Mouse (Mus musculus): ENCODE measurements around the gene Slc31a1. TPM values are rescaled to one million over a fixed set of nuclear protein-coding genes. Genes with fewer than 3 reads are reported as not detected.

Slc31a1 gene
- 18.9 and 20.6 TPM in 2 replicates for total RNA-seq (2012; rRNA removed)
- 10 to 100 TPM; 37.5 to 46.5 TPM for polyA plus RNA-seq (2012; ENCODE audit: insufficient read depth in 1 of 2, insufficient read length in 2 of 2, low read depth in 1 of 2, low replicate concordance in 2 of 2, missing spikeins in 1 of 2)

GRCm38 (mm10) chr4:62360088-62360804 is at the start of gene Slc31a1, which contains the start of gene Fkbp15:
Gene Slc31a1, plus strand, starts transcription at chr4:62360727.
Gene Fkbp15, minus strand, starts transcription at chr4:62360548.
- DNase-seq (ENCODE audit: low read depth, low spot score) = peak; percentile 99
- Histone ChIP-seq H3K27ac (ENCODE audit: control insufficient read depth, low read depth, low read length) (peak within 1 kb of the TSS; percentile 71), H3K4me1 (ENCODE audit: control insufficient read depth in 1 of 2, insufficient read depth in 2 of 2, low read length in 2 of 2) (peaks cover 6 to 8% of the 10 kb centered on the region in 2 experiments; a peak in 3 of 4 replicates), H3K9ac (ENCODE audit: control insufficient read depth, low read depth, low read length, poor library complexity, severe bottlenecking) (peak within 1 kb of the TSS; percentile 94), H3K9me3 (replicated peaks; ENCODE audit: insufficient read depth, low read length) (no peaks in the 10 kb centered on the region), H3K79me2 (ENCODE audit: control insufficient read depth, insufficient read depth, low read length, poor library complexity) (peaks cover 36% of the 10 kb centered on the region), H3K27me3 (ENCODE audit: control insufficient read depth in 1 of 2, insufficient read depth in 2 of 2, low read length in 2 of 2) (no peaks in the 10 kb centered on the region), H3K36me3 (ENCODE audit: control insufficient read depth in 1 of 2, insufficient read depth in 2 of 2, low read length in 2 of 2) (peaks cover 0 to 29% of the 10 kb centered on the region in 2 experiments; a peak in 2 of 4 replicates), H3K4me3 (ENCODE audit: control insufficient read depth in 1 of 2, insufficient read depth in 1 of 2, low read depth in 2 of 2, low read length in 2 of 2) (peak within 1 kb of the TSS; percentile 91 to 96)
- TF ChIP-seq TAL1 (IDR thresholded peaks at IDR 0.05; ENCODE audit: low read length) (no peak), JUND (IDR thresholded peaks at IDR 0.05; ENCODE audit: low read depth, low read length) (no peak), MAZ (IDR thresholded peaks at IDR 0.05; ENCODE audit: low read depth, low read length) (no peak), GATA1 (IDR thresholded peaks at IDR 0.05; ENCODE audit: low read depth, low read length) (no peak), CHD2 (IDR thresholded peaks at IDR 0.05; ENCODE audit: low read length) (no peak), ZC3H11A (IDR thresholded peaks at IDR 0.05; ENCODE audit: low read depth, low read length) (no peak), ELF1 (IDR thresholded peaks at IDR 0.05; ENCODE audit: low read depth, low read length) (peak; percentile 85), MYB (IDR thresholded peaks at IDR 0.05; ENCODE audit: low read depth, low read length) (no peak), TCF12 (IDR thresholded peaks at IDR 0.05; ENCODE audit: low read depth, low read length) (no peak), SIN3A (IDR thresholded peaks at IDR 0.05; ENCODE audit: low read length) (peak; percentile 95), USF2 (IDR thresholded peaks at IDR 0.05; ENCODE audit: borderline replicate concordance in 1 of 2, insufficient read depth in 1 of 2, low read depth in 1 of 2, low read length in 2 of 2) (no peak), ZKSCAN1 (IDR thresholded peaks at IDR 0.05; ENCODE audit: low read depth, low read length) (no peak), POLR2AphosphoS2 (IDR thresholded peaks at IDR 0.05; ENCODE audit: low read length) (peak; percentile 64; the same call in 1 of the 2 replicates), POLR2A (IDR thresholded peaks at IDR 0.05; ENCODE audit: control insufficient read depth in 1 of 2, insufficient read depth in 1 of 2, low read depth in 1 of 2, low read length in 2 of 2, poor library complexity in 1 of 2) (peak; percentile 88 to 90), MXI1 (IDR thresholded peaks at IDR 0.05; ENCODE audit: low read depth, low read length) (no peak; the same call in none of the 2 replicates), NELFE (IDR thresholded peaks at IDR 0.05; ENCODE audit: low read depth, low read length) (peak; percentile 87), TBP (IDR thresholded peaks at IDR 0.05; ENCODE audit: low read depth, low read length) (peak; percentile 82), CTCF (IDR thresholded peaks at IDR 0.05 in 2 of 3, conservative IDR thresholded peaks at IDR 0.05 in 1 of 3; ENCODE audit: control insufficient read depth in 1 of 3, insufficient read depth in 1 of 3, low read depth in 2 of 3, low read length in 3 of 3, poor library complexity in 1 of 3, severe bottlenecking in 1 of 3) (no peak), MEF2A (IDR thresholded peaks at IDR 0.05; ENCODE audit: extremely low read depth, insufficient replicate concordance, low read depth, low read length, poor library complexity, severe bottlenecking) (no peak), EP300 (IDR thresholded peaks at IDR 0.05; ENCODE audit: low read depth in 1 of 2, low read length in 2 of 2) (no peak), KAT2A (conservative IDR thresholded peaks at IDR 0.05; ENCODE audit: low read depth, low read length) (peak; percentile 79), RAD21 (IDR thresholded peaks at IDR 0.05; ENCODE audit: low read depth, low read length) (no peak), POLR2AphosphoS5 (IDR thresholded peaks at IDR 0.05; ENCODE audit: borderline replicate concordance, low read depth, low read length) (no peak), ZMIZ1 (IDR thresholded peaks at IDR 0.05; ENCODE audit: low read depth, low read length) (peak; percentile 81; the same call in 1 of the 2 replicates), UBTF (IDR thresholded peaks at IDR 0.05; ENCODE audit: borderline replicate concordance, insufficient read depth, low read depth, low read length) (no peak), SMC3 (IDR thresholded peaks at IDR 0.05; ENCODE audit: low read depth, low read length) (no peak), RCOR1 (IDR thresholded peaks at IDR 0.05; ENCODE audit: low read depth, low read length) (no peak), CHD1 (IDR thresholded peaks at IDR 0.05; ENCODE audit: low read depth, low read length) (no peak), ETS1 (IDR thresholded peaks at IDR 0.05; ENCODE audit: low read depth, low read length) (peak; percentile 84), MAX (IDR thresholded peaks at IDR 0.05; ENCODE audit: low read length) (no peak), HCFC1 (IDR thresholded peaks at IDR 0.05; ENCODE audit: low read depth, low read length) (peak; percentile 89), MAFK (IDR thresholded peaks at IDR 0.05; ENCODE audit: borderline replicate concordance, low read depth, low read length) (no peak), GABPA (IDR thresholded peaks at IDR 0.05; ENCODE audit: low read depth, low read length) (no peak), MYC (IDR thresholded peaks at IDR 0.05; ENCODE audit: low read depth, low read length) (no peak), NRF1 (IDR thresholded peaks at IDR 0.05; ENCODE audit: insufficient read depth, low read depth, low read length, poor library complexity, severe bottlenecking) (no peak), BHLHE40 (IDR thresholded peaks at IDR 0.05; ENCODE audit: borderline replicate concordance, low read depth, low read length) (no peak)
